Comparison of ENCODE assay signal across 14 mouse cellular contexts in genomic region chr10:95630726-95631345, GRCm38 (mm10). TPM values are rescaled to one million over a fixed set of nuclear protein-coding genes. Genes with fewer than 3 reads are reported as not detected.
DNase-seq lines count a peak whose midpoint lies in the region; ATAC-seq and TF ChIP-seq lines count a peak whose summit lies in the region.
"Had no signal": no experiment of that assay in that cellular context is flagged by ENCODE, and none has a peak within 500 bp of the region (broad histone marks: within the 10 kb centered on the region; RNA-seq: fewer than 3 reads in every experiment).

No protein-coding gene starts in this region.

- peak; percentile 72 for DNase-seq in adrenal gland, adult 8-10 months
- DNase-seq in gastrocnemius, postnatal 10 days, result peak; percentile 23
- no peak for DNase-seq in stomach, postnatal 0 days (ENCODE audit: low spot score)
- DNase-seq: cerebellum, adult 18-20 months; kidney, adult 2 months; lung, embryonic 14.5 days had no signal

- WGBS in intestine, postnatal 0 days, result 76% methylated on average over 10 of the region's 10 CpGs
- WGBS in intestine, embryonic 15.5 days, result 83% methylated on average over 10 of the region's 10 CpGs
- WGBS in liver, embryonic 15.5 days (ENCODE audit: insufficient replicate concordance), result 65% methylated on average over 10 of the region's 10 CpGs
- 70% methylated on average over 10 of the region's 10 CpGs for WGBS in stomach, postnatal 0 days

- TF ChIP-seq CTCF in intestine, postnatal 0 days (IDR thresholded peaks at IDR 0.05; ENCODE audit: low read depth), result no peak
- TF ChIP-seq CTCF in stomach, postnatal 0 days (IDR thresholded peaks at IDR 0.05; ENCODE audit: low read depth), result no peak

- H3K27ac ChIP-seq in intestine, postnatal 0 days (ENCODE audit: low read depth, low read length), result peak overlapping the region; percentile 41; the same call in 1 of the 2 replicates
- no peak overlapping the region for H3K27ac ChIP-seq in intestine, embryonic 15.5 days
- peak overlapping the region; percentile 52 for H3K27ac ChIP-seq in liver, embryonic 15.5 days (replicated peaks)
- no peak overlapping the region for H3K27ac ChIP-seq in stomach, postnatal 0 days (replicated peaks)
- H3K27ac ChIP-seq: embryonic facial prominence, embryonic 12.5 days; stomach, embryonic 15.5 days had no signal

- H3K4me1 ChIP-seq in intestine, postnatal 0 days (replicated peaks; ENCODE audit: control insufficient read depth, insufficient read depth, low read length), result no peaks in the 10 kb centered on the region
- no peaks in the 10 kb centered on the region for H3K4me1 ChIP-seq in intestine, embryonic 15.5 days (replicated peaks)
- H3K4me1 ChIP-seq in liver, embryonic 15.5 days (replicated peaks), result peaks cover 36% of the 10 kb centered on the region
- H3K4me1 ChIP-seq in stomach, postnatal 0 days (replicated peaks; ENCODE audit: control insufficient read depth, insufficient read depth), result no peaks in the 10 kb centered on the region
- H3K4me1 ChIP-seq: embryonic facial prominence, embryonic 12.5 days had no signal

- no peaks in the 10 kb centered on the region for H3K36me3 ChIP-seq in intestine, postnatal 0 days (ENCODE audit: control insufficient read depth, insufficient read depth)
- H3K36me3 ChIP-seq in intestine, embryonic 15.5 days, result no peaks in the 10 kb centered on the region
- no peaks in the 10 kb centered on the region for H3K36me3 ChIP-seq in liver, embryonic 15.5 days (replicated peaks)
- no peaks in the 10 kb centered on the region for H3K36me3 ChIP-seq in stomach, postnatal 0 days (ENCODE audit: control insufficient read depth, insufficient read depth, low read length)
- H3K36me3 ChIP-seq: embryonic facial prominence, embryonic 12.5 days; stomach, embryonic 15.5 days had no signal

- TF ChIP-seq EP300 in stomach, postnatal 0 days (optimal IDR thresholded peaks at IDR 0.05), result no peak

- H3K9me3 ChIP-seq in intestine, postnatal 0 days (ENCODE audit: control insufficient read depth), result no peaks in the 10 kb centered on the region
- H3K9me3 ChIP-seq in intestine, embryonic 15.5 days, result no peaks in the 10 kb centered on the region
- H3K9me3 ChIP-seq in liver, embryonic 15.5 days (replicated peaks), result no peaks in the 10 kb centered on the region
- H3K9me3 ChIP-seq in stomach, postnatal 0 days (ENCODE audit: control insufficient read depth, low read length), result no peaks in the 10 kb centered on the region
- H3K9me3 ChIP-seq: embryonic facial prominence, embryonic 12.5 days; stomach, embryonic 15.5 days had no signal

- H3K4me3 ChIP-seq in intestine, postnatal 0 days (ENCODE audit: low read depth, low read length), result no peak overlapping the region
- no peak overlapping the region for H3K4me3 ChIP-seq in intestine, embryonic 15.5 days (replicated peaks)
- H3K4me3 ChIP-seq in liver, embryonic 15.5 days (replicated peaks), result no peak overlapping the region
- H3K4me3 ChIP-seq in stomach, postnatal 0 days (ENCODE audit: low read depth, low read length), result no peak overlapping the region
- H3K4me3 ChIP-seq: embryonic facial prominence, embryonic 12.5 days; stomach, embryonic 15.5 days had no signal

- ATAC-seq in intestine, postnatal 0 days, result no peak
- ATAC-seq in intestine, embryonic 15.5 days, result no peak
- ATAC-seq in liver, embryonic 15.5 days (ENCODE audit: insufficient read depth), result 0 out of 2 replicates have a peak, but pooled peaks have one; percentile 20
- ATAC-seq in megakaryocyte progenitor cell, adult 5-6 weeks (replicated peaks; ENCODE audit: poor library complexity), result no peak
- ATAC-seq in stomach, postnatal 0 days (ENCODE audit: low FRiP score, low TSS enrichment), result no peak

- H3K4me2 ChIP-seq in intestine, postnatal 0 days (replicated peaks; ENCODE audit: low read depth), result no peak overlapping the region
- H3K4me2 ChIP-seq in intestine, embryonic 15.5 days (replicated peaks), result no peak overlapping the region
- H3K4me2 ChIP-seq in liver, embryonic 15.5 days, result peak overlapping the region; percentile 46
- no peak overlapping the region for H3K4me2 ChIP-seq in stomach, postnatal 0 days (replicated peaks; ENCODE audit: low read depth)
- H3K4me2 ChIP-seq: embryonic facial prominence, embryonic 12.5 days; lung, embryonic 14.5 days; stomach, embryonic 15.5 days had no signal

- H3K27me3 ChIP-seq in intestine, postnatal 0 days (replicated peaks; ENCODE audit: control insufficient read depth, insufficient read depth, low read length), result no peaks in the 10 kb centered on the region
- no peaks in the 10 kb centered on the region for H3K27me3 ChIP-seq in intestine, embryonic 15.5 days (replicated peaks)
- H3K27me3 ChIP-seq in liver, embryonic 15.5 days, result no peaks in the 10 kb centered on the region
- no peaks in the 10 kb centered on the region for H3K27me3 ChIP-seq in stomach, postnatal 0 days (ENCODE audit: control insufficient read depth, insufficient read depth, low read length)
- H3K27me3 ChIP-seq: embryonic facial prominence, embryonic 12.5 days; stomach, embryonic 15.5 days had no signal

- no peak overlapping the region for H3K9ac ChIP-seq in intestine, postnatal 0 days (ENCODE audit: low read depth, low read length)
- no peak overlapping the region for H3K9ac ChIP-seq in intestine, embryonic 15.5 days
- H3K9ac ChIP-seq in liver, embryonic 15.5 days, result no peak overlapping the region
- H3K9ac ChIP-seq in stomach, postnatal 0 days (ENCODE audit: low read length), result no peak overlapping the region
- H3K9ac ChIP-seq: embryonic facial prominence, embryonic 12.5 days; lung, embryonic 14.5 days; stomach, embryonic 15.5 days had no signal

RNA-seq across cellular contexts. Expression of gene Anapc15-ps, which starts 42.4 kb away (rescaled TPM):
- not detected in 2 replicates for polyA plus RNA-seq in intestine, postnatal 0 days (2015; fragmentation: Nextera tagmentation; extraction: Ambion mirVana)
- polyA plus RNA-seq in intestine, embryonic 15.5 days (2015; fragmentation: Nextera tagmentation; extraction: Ambion mirVana), result not detected in 2 replicates
- 1 to 10 TPM in 1 of 4 experiments, not detected in 3; 1.1 TPM for total RNA-seq in adrenal gland, adult 8-10 months (2022)
- not detected for total RNA-seq in gastrocnemius, postnatal 10 days (2021)
- polyA plus RNA-seq in liver, embryonic 15.5 days (2015; fragmentation: Nextera tagmentation; extraction: Ambion mirVana), result not detected in 2 replicates
- total RNA-seq in megakaryocyte progenitor cell, adult 5-6 weeks (2015), result 0.46 TPM in 1 of 2 replicates, not detected in the other
- total RNA-seq in megakaryocyte progenitor cell, adult 5-6 weeks (2017), result 0.75 and 1.7 TPM in 2 replicates
- not detected in 2 replicates for polyA plus RNA-seq in stomach, postnatal 0 days (2015; fragmentation: Nextera tagmentation; extraction: Ambion mirVana)
- total RNA-seq: layer of hippocampus, postnatal 14 days had no signal
- polyA plus RNA-seq: embryonic facial prominence, embryonic 12.5 days; heart, postnatal 0 days; kidney, adult 2 months; lung, embryonic 14.5 days had no signal

Comparison
In these comparisons a context has a peak if more than half of its experiments do, and no peak if none do; other contexts are left out.
1. H3K27ac ChIP-seq: peak in intestine, postnatal 0 days (single experiment) and liver, embryonic 15.5 days (single experiment); none in intestine, embryonic 15.5 days (single experiment) and stomach, postnatal 0 days (single experiment).